Mouse (Mus musculus): Measurements from ENCODE around the gene Gm826. TPM values are rescaled to one million over a fixed set of nuclear protein-coding genes. Genes with fewer than 3 reads are reported as not detected.
A peak's percentile ranks its signal among the peaks of the same experiment; 100 is the strongest.

The Gm826 gene
- polyA plus RNA-seq, 1 experiment from 2014 or later, result 14.5 TPM

GRCm38 (mm10) chr2:160365107-160365911 lies 31.3 kb upstream of the Gm826 start:
- Histone ChIP-seq H3K27ac (no peak overlapping the region), H3K4me2 (peak overlapping the region; percentile 99), H3K4me1 (replicated peaks) (peaks cover 50% of the 10 kb centered on the region), H3K36me3 (no peaks in the 10 kb centered on the region), H3K9ac (peak overlapping the region; percentile 65), H3K4me3 (peak overlapping the region; percentile 60), H3K27me3 (peaks cover 71% of the 10 kb centered on the region), H3K9me3 (replicated peaks) (no peaks in the 10 kb centered on the region)
- no peak for ATAC-seq (replicated peaks; ENCODE audit: insufficient number of reproducible peaks, insufficient read depth, low FRiP score, low read depth)
- WGBS, result 2% methylated on average over 50 of the region's 50 CpGs

GRCm38 (mm10) chr2:160364666-160365065 lies 30.7 kb upstream of the Gm826 start:
- Histone ChIP-seq H3K4me1 (replicated peaks) (peaks cover 45% of the 10 kb centered on the region), H3K27me3 (peaks cover 71% of the 10 kb centered on the region), H3K4me2 (peak overlapping the region; percentile 99), H3K27ac (no peak overlapping the region), H3K4me3 (peak overlapping the region; percentile 60), H3K9ac (no peak overlapping the region), H3K9me3 (replicated peaks) (no peaks in the 10 kb centered on the region), H3K36me3 (no peaks in the 10 kb centered on the region)
- no peak for ATAC-seq (replicated peaks; ENCODE audit: insufficient number of reproducible peaks, insufficient read depth, low FRiP score, low read depth)
- 7% methylated on average over 12 of the region's 12 CpGs for WGBS

- Histone ChIP-seq H3K9ac (no peak overlapping the region; the same call in 1 of the 2 replicates), H3K36me3 (no peaks in the 10 kb centered on the region), H3K4me1 (replicated peaks) (peaks cover 41% of the 10 kb centered on the region), H3K4me2 (peak overlapping the region; percentile 99), H3K4me3 (peak overlapping the region; percentile 60), H3K27me3 (peaks cover 71% of the 10 kb centered on the region), H3K27ac (no peak overlapping the region), H3K9me3 (replicated peaks) (no peaks in the 10 kb centered on the region)
- ATAC-seq (replicated peaks; ENCODE audit: insufficient number of reproducible peaks, insufficient read depth, low FRiP score, low read depth), result no peak
- WGBS, result 13% methylated on average over 9 of the region's 9 CpGs
These were observed 30.2 kb upstream of the Gm826 start for GRCm38 (mm10) chr2:160364128-160364650.

- H3K27ac ChIP-seq, result no peak overlapping the region
- no peak overlapping the region for H3K9ac ChIP-seq
- ATAC-seq (replicated peaks; ENCODE audit: insufficient number of reproducible peaks, insufficient read depth, low FRiP score, low read depth), result no peak
- no peak overlapping the region for H3K4me3 ChIP-seq
- peaks cover 71% of the 10 kb centered on the region for H3K27me3 ChIP-seq
- WGBS, result 54% methylated on average over 4 of the region's 4 CpGs
- H3K4me1 ChIP-seq (replicated peaks), result peaks cover 35% of the 10 kb centered on the region
- H3K4me2 ChIP-seq, result no peak overlapping the region
- H3K36me3 ChIP-seq, result no peaks in the 10 kb centered on the region
- H3K9me3 ChIP-seq (replicated peaks), result no peaks in the 10 kb centered on the region
These were observed 29.2 kb upstream of the Gm826 start for GRCm38 (mm10) chr2:160363201-160363600.

- no peak overlapping the region for H3K4me3 ChIP-seq
- H3K27ac ChIP-seq, result no peak overlapping the region
- no peak for ATAC-seq (replicated peaks; ENCODE audit: insufficient number of reproducible peaks, insufficient read depth, low FRiP score, low read depth)
- 0 out of 2 replicates have a peak overlapping the region, but pooled peaks have one; percentile 20 for H3K4me2 ChIP-seq
- WGBS, result 27% methylated on average over 16 of the region's 16 CpGs
- peaks cover 29% of the 10 kb centered on the region for H3K4me1 ChIP-seq (replicated peaks)
- H3K36me3 ChIP-seq, result no peaks in the 10 kb centered on the region
- H3K27me3 ChIP-seq, result peaks cover 81% of the 10 kb centered on the region
- H3K9me3 ChIP-seq (replicated peaks), result no peaks in the 10 kb centered on the region
- no peak overlapping the region for H3K9ac ChIP-seq
These were observed 27.6 kb upstream of the Gm826 start for GRCm38 (mm10) chr2:160361442-160362121.

- Histone ChIP-seq H3K36me3 (no peaks in the 10 kb centered on the region), H3K4me3 (no peak overlapping the region), H3K4me2 (no peak overlapping the region), H3K4me1 (replicated peaks) (peaks cover 17% of the 10 kb centered on the region), H3K9me3 (replicated peaks) (no peaks in the 10 kb centered on the region), H3K9ac (no peak overlapping the region), H3K27ac (no peak overlapping the region), H3K27me3 (peaks cover 74% of the 10 kb centered on the region)
- no peak for ATAC-seq (replicated peaks; ENCODE audit: insufficient number of reproducible peaks, insufficient read depth, low FRiP score, low read depth)
- WGBS, result 23% methylated on average over 8 of the region's 8 CpGs
These were observed 26.4 kb upstream of the Gm826 start for GRCm38 (mm10) chr2:160360234-160360874.

GRCm38 (mm10) chr2:160358896-160359295 lies 24.9 kb upstream of the Gm826 start:
- H3K9me3 ChIP-seq (replicated peaks), result no peaks in the 10 kb centered on the region
- H3K36me3 ChIP-seq, result no peaks in the 10 kb centered on the region
- no peak overlapping the region for H3K9ac ChIP-seq
- WGBS, result 6% methylated on average over 4 of the region's 4 CpGs
- H3K27me3 ChIP-seq, result peaks cover 72% of the 10 kb centered on the region
- no peak overlapping the region for H3K4me2 ChIP-seq
- peaks cover 5% of the 10 kb centered on the region for H3K4me1 ChIP-seq (replicated peaks)
- H3K27ac ChIP-seq, result no peak overlapping the region
- no peak for ATAC-seq (replicated peaks; ENCODE audit: insufficient number of reproducible peaks, insufficient read depth, low FRiP score, low read depth)
- H3K4me3 ChIP-seq, result no peak overlapping the region

- no peak for ATAC-seq (replicated peaks; ENCODE audit: insufficient number of reproducible peaks, insufficient read depth, low FRiP score, low read depth)
- H3K4me2 ChIP-seq, result no peak overlapping the region
- H3K27me3 ChIP-seq, result peaks cover 61% of the 10 kb centered on the region
- no peaks in the 10 kb centered on the region for H3K36me3 ChIP-seq
- no peak overlapping the region for H3K4me3 ChIP-seq
- H3K27ac ChIP-seq, result no peak overlapping the region
- 54% methylated on average over 4 of the region's 4 CpGs for WGBS
- no peaks in the 10 kb centered on the region for H3K9me3 ChIP-seq (replicated peaks)
- H3K4me1 ChIP-seq (replicated peaks), result peaks cover 11% of the 10 kb centered on the region
- H3K9ac ChIP-seq, result no peak overlapping the region
These were observed 23.5 kb upstream of the Gm826 start for GRCm38 (mm10) chr2:160357442-160357841.

- H3K4me3 ChIP-seq, result no peak overlapping the region
- H3K36me3 ChIP-seq, result no peaks in the 10 kb centered on the region
- peaks cover 13% of the 10 kb centered on the region for H3K4me1 ChIP-seq (replicated peaks)
- WGBS, result 67% methylated on average over 5 of the region's 5 CpGs
- no peak overlapping the region for H3K4me2 ChIP-seq
- no peak overlapping the region for H3K9ac ChIP-seq
- ATAC-seq (replicated peaks; ENCODE audit: insufficient number of reproducible peaks, insufficient read depth, low FRiP score, low read depth), result no peak
- peaks cover 48% of the 10 kb centered on the region for H3K27me3 ChIP-seq
- no peaks in the 10 kb centered on the region for H3K9me3 ChIP-seq (replicated peaks)
- no peak overlapping the region for H3K27ac ChIP-seq
These were observed 22.2 kb upstream of the Gm826 start for GRCm38 (mm10) chr2:160356132-160356531.

- H3K9ac ChIP-seq, result no peak overlapping the region
- peaks cover 17% of the 10 kb centered on the region for H3K4me1 ChIP-seq (replicated peaks)
- H3K27ac ChIP-seq, result no peak overlapping the region
- no peak overlapping the region for H3K4me3 ChIP-seq
- 69% methylated on average over 2 of the region's 2 CpGs for WGBS
- ATAC-seq (replicated peaks; ENCODE audit: insufficient number of reproducible peaks, insufficient read depth, low FRiP score, low read depth), result no peak
- no peaks in the 10 kb centered on the region for H3K36me3 ChIP-seq
- peaks cover 30% of the 10 kb centered on the region for H3K27me3 ChIP-seq
- H3K9me3 ChIP-seq (replicated peaks), result no peaks in the 10 kb centered on the region
- H3K4me2 ChIP-seq, result no peak overlapping the region
These were observed 20.4 kb upstream of the Gm826 start for GRCm38 (mm10) chr2:160354319-160354718.

GRCm38 (mm10) chr2:160353581-160353980 lies 19.6 kb upstream of the Gm826 start:
- Histone ChIP-seq H3K27ac (no peak overlapping the region), H3K4me3 (no peak overlapping the region), H3K27me3 (peaks cover 23% of the 10 kb centered on the region), H3K4me1 (replicated peaks) (peaks cover 15% of the 10 kb centered on the region), H3K9ac (no peak overlapping the region), H3K36me3 (no peaks in the 10 kb centered on the region), H3K9me3 (replicated peaks) (no peaks in the 10 kb centered on the region), H3K4me2 (no peak overlapping the region)
- 33% methylated on average over 2 of the region's 2 CpGs for WGBS
- ATAC-seq (replicated peaks; ENCODE audit: insufficient number of reproducible peaks, insufficient read depth, low FRiP score, low read depth), result no peak
